Mouse (Mus musculus) intestine, embryonic 14.5 days (tissue): Measurements from ENCODE around the gene Gbp5. TPM values are rescaled to one million over a fixed set of nuclear protein-coding genes. Genes with fewer than 3 reads are reported as not detected.

Experiments
- ATAC-seq: fragments of 200-750 bp; cut with Nextera tagmentation; replicated peaks from 2 replicates; pipeline ENCODE4 v1.8.0; 2017; ENCODE audit warnings: low read depth, moderate number of reproducible peaks, moderate TSS enrichment, moderate library complexity; ENCODE audit not compliant: low FRiP score, low TSS enrichment
- DNase-seq: peaks from one replicate; pipeline ENCODE4 v3.0.0-alpha.2; 2018; ENCODE audit warnings: low spot score
- H3K27ac ChIP-seq: fragments of 300-500 bp; sonication (generic); 2 replicates; pipeline ENCODE4 v1.5.1; 2014; ENCODE audit warnings: low read depth, mild to moderate bottlenecking, control low read depth
- H3K27me3 ChIP-seq: fragments of 300-500 bp; sonication (generic); replicated peaks from 2 replicates; pipeline ENCODE4 v1.6.1; 2014; ENCODE audit warnings: low read length, control low read depth; ENCODE audit not compliant: control insufficient read depth, insufficient read depth
- H3K36me3 ChIP-seq: fragments of 300-500 bp; sonication (generic); 2 replicates; pipeline ENCODE4 v1.6.1; 2014; ENCODE audit warnings: low read length, control low read depth; ENCODE audit not compliant: control insufficient read depth, insufficient read depth
- H3K4me1 ChIP-seq: fragments of 300-500 bp; sonication (generic); replicated peaks from 2 replicates; pipeline ENCODE4 v1.6.1; 2014; ENCODE audit warnings: low read length, control low read depth, mixed read lengths; ENCODE audit not compliant: control insufficient read depth, insufficient read depth
- H3K4me2 ChIP-seq: fragments of 300-500 bp; sonication (generic); 2 replicates; pipeline ENCODE4 v1.6.1; 2014; ENCODE audit warnings: low read length
- H3K4me3 ChIP-seq: fragments of 300-500 bp; sonication (generic); 2 replicates; pipeline ENCODE4 v1.5.1; 2014; ENCODE audit warnings: low read depth, low read length, control low read depth, mixed read lengths
- H3K9ac ChIP-seq: fragments of 300-500 bp; sonication (generic); 2 replicates; pipeline ENCODE4 v1.6.1; 2014; ENCODE audit warnings: mild to moderate bottlenecking, low read length
- H3K9me3 ChIP-seq: fragments of 300-500 bp; sonication (generic); 2 replicates; pipeline ENCODE4 v1.6.1; 2016; ENCODE audit warnings: low read length, control low read depth; ENCODE audit not compliant: control insufficient read depth
- WGBS: fragments of 180-500 bp; shearing (Covaris S2); extraction: QIAGEN DNeasy Blood & Tissue Kit; methylation state at CpG from one replicate; pipeline ENCODE4 v1.1.7; 2014; 5-methylcytosine and 5-hydroxymethylcytosine counted together
- polyA plus RNA-seq: library from polyadenylated mRNA; unstranded; fragments of >200 nt; fragmentation: Nextera tagmentation; extraction: Ambion mirVana; gene quantifications from 2 replicates; pipeline ENCODE4 v1.2.1, GENCODE M21; 2014

The Gbp5 gene
- 0.09 and 0.27 TPM in 2 replicates for polyA plus RNA-seq

GRCm38 (mm10) chr3:142493536-142494061, at the start of gene Gbp5:
TSS of gene Gbp5 (plus strand) at chr3:142493978.
- H3K36me3 ChIP-seq, result no peaks in the 10 kb centered on the region
- DNase-seq, result peak; percentile 69
- no peak within 1 kb of the TSS for H3K9ac ChIP-seq
- no peak within 1 kb of the TSS for H3K4me2 ChIP-seq
- H3K27me3 ChIP-seq, result peaks cover 3% of the 10 kb centered on the region; the same call in 1 of the 2 replicates
- WGBS, result 45% methylated on average over 6 of the region's 6 CpGs
- H3K9me3 ChIP-seq, result no peaks in the 10 kb centered on the region
- peak; percentile 79 for ATAC-seq
- no peak within 1 kb of the TSS for H3K27ac ChIP-seq
- no peak within 1 kb of the TSS for H3K4me3 ChIP-seq
- no peaks in the 10 kb centered on the region; the same call in 1 of the 2 replicates for H3K4me1 ChIP-seq

GRCm38 (mm10) chr3:142454198-142454597, 39.6 kb upstream of the Gbp5 start:
- H3K4me1 ChIP-seq, result peaks cover 9% of the 10 kb centered on the region
- H3K36me3 ChIP-seq, result no peaks in the 10 kb centered on the region
- no peaks in the 10 kb centered on the region for H3K27me3 ChIP-seq
- H3K4me2 ChIP-seq, result no peak overlapping the region
- no peak overlapping the region for H3K27ac ChIP-seq
- ATAC-seq, result no peak
- H3K9me3 ChIP-seq, result no peaks in the 10 kb centered on the region
- H3K9ac ChIP-seq, result no peak overlapping the region
- peak; percentile 38 for DNase-seq
- H3K4me3 ChIP-seq, result no peak overlapping the region
- WGBS, result 85% methylated on average over 7 of the region's 7 CpGs

GRCm38 (mm10) chr3:142459241-142459640, 34.5 kb upstream of the Gbp5 start:
- no peaks in the 10 kb centered on the region for H3K36me3 ChIP-seq
- no peak overlapping the region for H3K4me2 ChIP-seq
- H3K27ac ChIP-seq, result no peak overlapping the region
- H3K27me3 ChIP-seq, result no peaks in the 10 kb centered on the region
- WGBS, result 29% methylated on average over 7 of the region's 7 CpGs
- H3K9me3 ChIP-seq, result no peaks in the 10 kb centered on the region
- no peaks in the 10 kb centered on the region; the same call in 1 of the 2 replicates for H3K4me1 ChIP-seq
- no peak for DNase-seq
- ATAC-seq, result no peak
- no peak overlapping the region for H3K4me3 ChIP-seq
- no peak overlapping the region for H3K9ac ChIP-seq

GRCm38 (mm10) chr3:142462764-142463751, 30.7 kb upstream of the Gbp5 start:
- Histone ChIP-seq H3K27me3 (no peaks in the 10 kb centered on the region), H3K4me1 (no peaks in the 10 kb centered on the region; the same call in 1 of the 2 replicates), H3K4me2 (no peak overlapping the region), H3K27ac (no peak overlapping the region), H3K9me3 (no peaks in the 10 kb centered on the region), H3K4me3 (no peak overlapping the region), H3K9ac (no peak overlapping the region), H3K36me3 (no peaks in the 10 kb centered on the region)
- WGBS, result 91% methylated on average over 25 of the region's 25 CpGs
- no peak for ATAC-seq
- no peak for DNase-seq

GRCm38 (mm10) chr3:142474349-142474983, 19.3 kb upstream of the Gbp5 start:
- H3K27me3 ChIP-seq, result no peaks in the 10 kb centered on the region
- H3K4me2 ChIP-seq, result peak overlapping the region; percentile 27; the same call in 1 of the 2 replicates
- H3K4me1 ChIP-seq, result no peaks in the 10 kb centered on the region
- no peak overlapping the region for H3K9ac ChIP-seq
- no peak overlapping the region for H3K27ac ChIP-seq
- no peaks in the 10 kb centered on the region for H3K36me3 ChIP-seq
- ATAC-seq (peak; percentile 69; the same call in 1 of the 2 replicates), DNase-seq (no peak)
- WGBS, result 21% methylated on average over 11 of the region's 11 CpGs
- no peaks in the 10 kb centered on the region for H3K9me3 ChIP-seq
- no peak overlapping the region for H3K4me3 ChIP-seq

- Histone ChIP-seq H3K4me2 (no peak overlapping the region), H3K27ac (no peak overlapping the region), H3K4me3 (no peak overlapping the region), H3K4me1 (no peaks in the 10 kb centered on the region), H3K9ac (no peak overlapping the region), H3K9me3 (0 out of 2 replicates have a peak, but pooled peaks cover 3% of the 10 kb centered on the region), H3K27me3 (no peaks in the 10 kb centered on the region), H3K36me3 (no peaks in the 10 kb centered on the region)
- ATAC-seq (no peak), DNase-seq (peak; percentile 89)
- 20% methylated on average over 4 of the region's 4 CpGs for WGBS
Observed at GRCm38 (mm10) chr3:142475913-142476312, 17.9 kb upstream of the Gbp5 start.

- Histone ChIP-seq H3K36me3 (no peaks in the 10 kb centered on the region), H3K27me3 (no peaks in the 10 kb centered on the region), H3K4me3 (no peak overlapping the region), H3K4me1 (no peaks in the 10 kb centered on the region), H3K4me2 (no peak overlapping the region), H3K9me3 (0 out of 2 replicates have a peak, but pooled peaks cover 3% of the 10 kb centered on the region), H3K9ac (no peak overlapping the region), H3K27ac (no peak overlapping the region)
- WGBS, result 52% methylated on average over 5 of the region's 5 CpGs
- ATAC-seq (no peak), DNase-seq (no peak)
Observed at GRCm38 (mm10) chr3:142477866-142478265, 15.9 kb upstream of the Gbp5 start.

- Histone ChIP-seq H3K4me1 (no peaks in the 10 kb centered on the region), H3K4me3 (no peak overlapping the region), H3K27ac (no peak overlapping the region), H3K9ac (no peak overlapping the region), H3K9me3 (0 out of 2 replicates have a peak, but pooled peaks cover 3% of the 10 kb centered on the region), H3K36me3 (no peaks in the 10 kb centered on the region), H3K4me2 (no peak overlapping the region), H3K27me3 (no peaks in the 10 kb centered on the region)
- WGBS, result 94% methylated on average over 1 of the region's 1 CpGs
- no peak for ATAC-seq
- no peak for DNase-seq
Observed at GRCm38 (mm10) chr3:142478360-142478759, 15.4 kb upstream of the Gbp5 start.
